Mouse (Mus musculus) liver, postnatal 0 days (tissue): ENCODE measurements around the gene Gbp5.
"Not testable (repeated sequence)": the region's sequence is repeated elsewhere in the genome, so short reads cannot be mapped to it uniquely, and the experiment has no call there.

Source experiments
- CTCF ChIP-seq: sonication (generic); IDR thresholded peaks from 2 replicates; pipeline ENCODE4 v1.5.1; 2016; ENCODE audit warnings: antibody characterized with exemption, low read depth
- EP300 ChIP-seq: IDR thresholded peaks from 2 replicates; pipeline ENCODE4 v1.6.1; 2016; ENCODE audit warnings: antibody characterized with exemption, low read depth, mild to moderate bottlenecking

DNA sequence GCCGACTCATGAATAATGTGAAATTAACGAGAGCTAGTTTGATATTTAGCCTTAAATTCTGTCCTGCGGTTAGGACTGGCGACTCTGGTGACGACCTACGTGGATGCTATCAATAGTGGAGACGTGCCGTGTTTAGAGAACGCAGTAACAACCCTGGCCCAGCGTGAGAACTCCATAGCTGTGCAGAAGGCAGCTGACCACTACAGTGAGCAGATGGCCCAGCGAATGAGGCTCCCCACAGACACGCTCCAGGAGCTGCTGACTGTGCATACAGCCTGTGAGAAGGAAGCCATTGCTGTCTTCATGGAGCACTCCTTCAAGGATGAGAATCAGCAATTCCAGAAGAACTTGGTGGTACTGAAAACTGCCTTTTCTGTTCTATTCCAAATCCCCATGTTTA lies 49.0 kb downstream of the Gbp5 start:
- not testable (repeated sequence) for TF ChIP-seq CTCF, EP300
